Mouse (Mus musculus): Measurements from ENCODE around the gene Carm1. TPM values are rescaled to one million over a fixed set of nuclear protein-coding genes. Genes with fewer than 3 reads are reported as not detected.

The Carm1 gene
- polyA plus RNA-seq, 1 experiment from 2014 or later: 54.3 TPM

- Histone ChIP-seq H3K4me1 (no peaks in the 10 kb centered on the region), H3K9me3 (replicated peaks) (no peaks in the 10 kb centered on the region), H3K27me3 (ENCODE audit: low read depth, poor library complexity, severe bottlenecking) (no peaks in the 10 kb centered on the region), H3K27ac (replicated peaks) (no peak overlapping the region), H3K4me3 (no peak overlapping the region), H3K36me3 (peaks cover 97% of the 10 kb centered on the region)
- no peak for DNase-seq (ENCODE audit: low spot score)
- WGBS: 89% methylated on average over 7 of the region's 7 CpGs
These were observed 88.9 kb downstream of the Carm1 start for GRCm38 (mm10) chr9:21635639-21636038.

GRCm38 (mm10) chr9:21639031-21639430, 92.3 kb downstream of the Carm1 start:
- H3K27me3 ChIP-seq (ENCODE audit: low read depth, poor library complexity, severe bottlenecking): no peaks in the 10 kb centered on the region
- H3K36me3 ChIP-seq: peaks cover 100% of the 10 kb centered on the region
- H3K4me3 ChIP-seq: no peak overlapping the region
- no peak overlapping the region for H3K27ac ChIP-seq (replicated peaks)
- no peaks in the 10 kb centered on the region for H3K4me1 ChIP-seq
- whole genome bisulfite sequencing: 97% methylated on average over 11 of the region's 11 CpGs
- no peaks in the 10 kb centered on the region for H3K9me3 ChIP-seq (replicated peaks)
- DNase-seq (ENCODE audit: low spot score): no peak

MicroRNAs encoded within 50 kb of the gene (microRNA counts, 519-probe panel; counts per million panel counts)
- not detected for microRNA mmu-miR-1946b

Small RNA genes within 50 kb of the gene (microRNA-seq; reads per million reads assigned to microRNA genes)
- not detected for gene Mir1946b

Other genes starting within 250 kb of the Carm1 start
- 1.1 and 2.9 TPM in 2 replicates for gene Ap1m2, start 234.6 kb upstream of the Carm1 start, polyA plus RNA-seq (2016; fragmentation: Nextera tagmentation; extraction: Ambion mirVana)
- gene Slc44a2, start 226.2 kb upstream of the Carm1 start, polyA plus RNA-seq (2016; fragmentation: Nextera tagmentation; extraction: Ambion mirVana): 65.8 and 72.2 TPM in 2 replicates
- gene Ilf3, start 179.0 kb upstream of the Carm1 start, polyA plus RNA-seq (2016; fragmentation: Nextera tagmentation; extraction: Ambion mirVana): 295 and 321 TPM in 2 replicates
- gene Qtrt1, start 135.1 kb upstream of the Carm1 start, polyA plus RNA-seq (2016; fragmentation: Nextera tagmentation; extraction: Ambion mirVana): 64.8 and 73.1 TPM in 2 replicates
- gene Dnm2, start 122.0 kb upstream of the Carm1 start, polyA plus RNA-seq (2016; fragmentation: Nextera tagmentation; extraction: Ambion mirVana): 70.4 and 75.0 TPM in 2 replicates
- 106 and 116 TPM in 2 replicates for gene Tmed1, start 36.6 kb upstream of the Carm1 start, polyA plus RNA-seq (2016; fragmentation: Nextera tagmentation; extraction: Ambion mirVana)
- gene AB124611, start 20.7 kb upstream of the Carm1 start, polyA plus RNA-seq (2016; fragmentation: Nextera tagmentation; extraction: Ambion mirVana): 6.0 and 7.1 TPM in 2 replicates
- 32.0 and 37.1 TPM in 2 replicates for gene Timm29, start 45.8 kb downstream of the Carm1 start, polyA plus RNA-seq (2016; fragmentation: Nextera tagmentation; extraction: Ambion mirVana)
- 20.4 and 21.6 TPM in 2 replicates for gene Yipf2, start 45.9 kb downstream of the Carm1 start, polyA plus RNA-seq (2016; fragmentation: Nextera tagmentation; extraction: Ambion mirVana)
- gene Smarca4, start 69.3 kb downstream of the Carm1 start, polyA plus RNA-seq (2016; fragmentation: Nextera tagmentation; extraction: Ambion mirVana): 139 and 162 TPM in 2 replicates
- gene Ldlr, start 176.6 kb downstream of the Carm1 start, polyA plus RNA-seq (2016; fragmentation: Nextera tagmentation; extraction: Ambion mirVana): 52.2 and 58.9 TPM in 2 replicates
- gene Spc24, start 213.4 kb downstream of the Carm1 start, polyA plus RNA-seq (2016; fragmentation: Nextera tagmentation; extraction: Ambion mirVana): 146 and 175 TPM in 2 replicates